Mouse (Mus musculus) CD4-positive, CD25-positive, alpha-beta regulatory T cell, adult 2 months (primary cell): ENCODE results near the gene Mrgprf.

Experiments used
- DNase-seq: peaks from one replicate; pipeline ENCODE4 v3.0.0-alpha.2; 2012; ENCODE audit warnings: low read depth, low spot score

Gene Mrgprf

DNA sequence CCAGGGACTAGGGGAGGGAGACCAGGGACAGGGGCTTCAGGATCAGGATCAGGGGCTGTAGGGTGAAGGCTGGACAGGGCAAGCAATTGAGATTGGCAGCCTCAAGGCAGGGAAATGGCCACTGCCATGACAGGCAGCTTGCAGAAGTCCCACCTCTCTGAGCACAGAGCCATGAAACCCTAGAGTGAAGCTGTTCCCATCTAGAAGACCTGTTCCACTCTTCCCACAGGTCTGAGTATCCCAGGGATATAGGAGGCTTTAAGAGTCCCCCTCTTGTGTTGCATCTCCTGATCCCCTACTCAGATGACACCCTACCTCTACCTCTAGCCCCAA lies 346 bp downstream of the Mrgprf start:
- DNase-seq: no peak

DNA sequence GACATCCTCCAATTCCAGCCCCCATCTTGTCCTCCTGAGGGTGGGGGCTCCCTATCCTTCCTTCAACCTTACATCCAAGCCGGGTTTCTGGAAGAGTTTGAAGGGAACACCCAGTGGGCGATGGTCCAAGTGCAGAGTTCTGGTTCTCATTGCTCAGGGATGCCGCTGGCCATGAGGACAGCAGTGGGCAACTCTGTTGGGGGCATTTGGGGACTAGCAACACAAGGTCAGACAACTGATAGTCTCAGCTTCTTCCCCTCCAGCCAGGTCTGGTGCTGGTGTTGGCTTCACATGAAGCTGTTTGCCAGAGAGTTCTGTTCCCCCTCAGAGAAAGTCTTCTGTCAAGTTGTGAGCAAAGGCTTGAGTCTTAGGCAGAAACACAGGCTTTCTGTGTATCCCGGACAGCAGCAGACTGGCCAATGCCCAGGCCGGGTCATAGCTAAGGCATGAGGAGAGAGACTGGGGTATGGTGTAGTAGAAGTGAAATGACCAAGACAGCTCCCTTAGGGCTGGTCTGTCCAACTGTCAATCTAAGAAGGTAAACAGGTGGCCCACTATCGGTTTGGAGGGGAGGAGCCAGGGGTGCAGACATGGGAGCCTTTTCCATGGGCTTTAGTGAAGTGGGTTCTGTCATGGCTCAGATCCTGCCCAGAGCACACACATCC lies 845 bp downstream of the Mrgprf start:
- no peak for DNase-seq

DNA sequence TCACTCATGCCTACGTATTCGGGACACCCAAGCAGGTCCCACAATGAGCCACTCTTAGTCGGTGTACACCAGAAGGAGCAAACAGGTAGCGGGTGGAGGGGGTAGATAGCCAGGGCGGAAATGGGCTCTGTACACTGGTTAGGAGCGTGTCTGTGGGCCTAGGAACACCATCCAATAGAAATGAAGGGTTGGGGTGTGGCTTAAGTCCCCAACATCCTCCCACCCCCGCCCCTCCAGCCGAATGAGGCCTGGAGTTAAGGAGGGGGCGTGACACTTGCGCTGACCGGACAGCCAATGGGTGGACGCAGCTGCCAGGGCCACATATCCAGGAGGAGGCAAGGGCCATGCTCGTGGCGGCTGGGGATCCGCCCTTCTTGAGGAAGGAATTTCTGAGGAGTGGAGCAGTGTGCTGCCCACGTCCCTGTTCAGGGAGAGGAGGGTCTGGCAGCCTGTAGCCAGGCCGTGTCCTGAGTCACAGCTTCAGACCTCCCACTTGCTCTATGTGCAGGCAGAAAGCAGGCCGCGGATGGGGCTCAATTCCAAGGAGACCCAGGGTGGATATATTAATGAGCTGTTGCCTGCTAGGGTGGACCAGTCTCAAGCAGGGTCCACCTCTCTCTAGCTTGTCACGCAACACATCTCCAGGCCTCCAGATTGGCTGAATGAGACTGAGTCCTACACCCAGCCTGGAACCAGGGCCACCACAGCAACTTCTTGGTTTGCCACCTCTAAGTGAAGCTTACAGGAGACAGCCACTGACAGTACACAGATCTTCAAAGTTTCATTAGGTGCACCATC lies 2.1 kb downstream of the Mrgprf start:
- no peak for DNase-seq

DNA sequence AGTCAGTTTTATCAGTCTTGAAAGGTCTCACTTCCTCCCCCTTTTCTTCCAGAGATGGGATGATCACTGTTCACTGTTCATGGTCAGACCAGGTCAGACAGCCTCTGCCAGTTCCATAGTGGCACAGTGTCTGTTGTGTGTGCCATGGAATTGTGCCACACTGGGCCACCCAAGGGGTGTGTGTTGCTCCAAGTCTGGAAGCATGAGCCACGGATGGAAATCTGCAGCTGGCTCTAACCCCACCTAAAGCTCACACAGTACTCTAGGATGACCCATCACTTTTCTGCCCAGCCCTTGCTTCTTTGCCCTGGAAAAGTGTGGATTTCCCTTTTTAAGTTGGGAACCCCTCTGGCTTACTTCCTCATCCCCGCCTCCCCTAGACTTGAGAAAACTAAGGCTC lies 3.5 kb downstream of the Mrgprf start:
- no peak for DNase-seq

DNA sequence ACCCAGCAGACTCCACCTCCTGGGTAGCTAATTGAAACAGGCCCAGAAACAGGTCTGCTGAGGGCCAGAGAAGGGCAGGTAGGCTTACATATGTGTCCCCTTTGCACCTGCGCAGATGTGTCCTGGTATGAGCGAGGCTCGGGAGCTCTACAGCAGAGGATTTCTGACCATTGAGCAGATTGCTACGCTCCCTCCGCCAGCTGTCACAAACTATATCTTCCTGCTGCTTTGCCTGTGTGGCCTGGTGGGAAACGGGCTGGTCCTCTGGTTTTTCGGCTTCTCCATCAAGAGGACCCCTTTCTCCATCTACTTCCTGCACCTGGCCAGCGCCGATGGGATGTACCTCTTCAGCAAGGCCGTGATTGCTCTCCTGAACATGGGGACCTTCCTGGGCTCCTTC lies 7.0 kb downstream of the Mrgprf start:
- DNase-seq: no peak

DNA sequence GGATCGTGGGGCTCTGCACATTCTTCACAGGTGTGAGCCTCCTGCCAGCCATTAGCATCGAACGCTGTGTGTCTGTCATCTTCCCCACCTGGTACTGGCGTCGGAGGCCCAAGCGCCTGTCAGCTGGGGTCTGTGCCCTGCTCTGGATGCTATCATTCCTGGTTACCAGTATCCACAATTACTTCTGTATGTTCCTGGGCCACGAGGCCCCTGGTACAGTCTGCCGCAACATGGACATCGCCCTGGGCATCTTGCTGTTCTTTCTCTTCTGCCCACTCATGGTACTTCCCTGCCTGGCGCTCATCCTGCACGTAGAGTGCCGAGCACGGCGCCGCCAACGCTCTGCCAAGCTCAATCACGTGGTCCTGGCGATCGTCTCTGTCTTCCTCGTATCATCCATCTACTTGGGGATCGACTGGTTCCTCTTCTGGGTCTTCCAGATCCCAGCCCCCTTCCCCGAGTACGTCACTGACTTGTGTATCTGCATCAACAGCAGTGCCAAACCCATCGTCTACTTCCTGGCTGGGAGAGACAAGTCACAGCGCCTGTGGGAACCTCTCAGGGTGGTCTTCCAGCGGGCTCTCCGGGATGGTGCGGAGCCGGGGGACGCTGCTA lies 7.5 kb downstream of the Mrgprf start:
- DNase-seq: no peak

DNA sequence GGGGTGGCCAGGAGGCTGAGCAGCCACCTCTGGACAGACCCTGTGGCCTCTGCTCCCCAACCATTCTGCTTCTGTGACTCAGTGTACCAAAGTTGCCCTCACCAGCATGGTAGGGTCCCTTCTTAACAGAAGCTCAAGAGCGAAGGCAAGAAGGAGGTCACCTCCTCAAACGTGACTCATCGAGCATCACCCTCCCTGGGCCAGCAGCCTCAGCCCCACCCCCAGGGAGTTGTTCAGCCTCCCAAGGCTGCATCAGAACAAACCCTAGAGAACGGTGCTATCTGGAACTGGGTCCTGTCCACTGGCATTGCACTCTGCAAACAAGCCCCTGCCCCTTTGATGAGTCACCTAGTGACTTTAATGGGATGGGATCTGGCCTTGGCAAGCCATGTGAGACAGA lies 8.2 kb downstream of the Mrgprf start:
- DNase-seq: no peak

DNA sequence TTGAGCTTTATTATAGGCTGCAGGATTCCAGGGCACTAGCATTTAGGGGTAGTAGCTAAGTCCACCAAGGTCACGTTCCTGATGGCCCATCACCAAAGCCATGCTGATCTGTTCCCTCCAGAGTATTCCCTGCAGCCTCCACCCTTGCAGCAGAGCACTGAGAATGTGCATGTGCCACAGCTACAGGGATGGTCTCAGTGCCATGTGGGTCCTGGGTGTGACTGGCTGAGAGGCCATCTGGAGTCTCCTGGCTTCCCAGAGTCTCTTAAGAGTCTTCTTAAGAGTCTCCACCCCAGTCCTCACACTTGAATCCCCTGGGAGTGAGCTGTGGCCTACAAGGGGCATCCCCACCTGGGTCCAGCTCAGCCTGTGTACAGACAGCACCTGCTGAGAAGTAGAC lies 9.2 kb downstream of the Mrgprf start:
- no peak for DNase-seq

DNA sequence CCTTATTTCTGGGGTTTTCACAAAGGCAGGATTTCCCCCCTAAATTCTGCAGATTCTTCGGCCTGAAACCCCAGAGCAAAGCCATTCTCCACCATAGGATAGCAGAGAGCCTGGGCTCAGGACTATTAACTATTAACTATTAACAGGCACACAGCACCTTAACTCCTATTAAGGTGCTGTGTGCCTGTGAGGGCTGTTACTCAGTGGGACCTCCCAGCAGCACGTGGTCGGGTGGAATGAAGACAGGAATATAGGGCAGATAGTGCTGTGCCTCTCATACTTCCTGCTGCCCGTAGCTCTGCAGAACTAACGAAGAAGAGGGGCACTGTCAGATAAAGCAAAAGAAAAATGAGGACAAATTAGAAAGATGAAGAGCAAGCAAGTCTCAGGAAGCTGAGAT lies 9.9 kb downstream of the Mrgprf start:
- DNase-seq: no peak

DNA sequence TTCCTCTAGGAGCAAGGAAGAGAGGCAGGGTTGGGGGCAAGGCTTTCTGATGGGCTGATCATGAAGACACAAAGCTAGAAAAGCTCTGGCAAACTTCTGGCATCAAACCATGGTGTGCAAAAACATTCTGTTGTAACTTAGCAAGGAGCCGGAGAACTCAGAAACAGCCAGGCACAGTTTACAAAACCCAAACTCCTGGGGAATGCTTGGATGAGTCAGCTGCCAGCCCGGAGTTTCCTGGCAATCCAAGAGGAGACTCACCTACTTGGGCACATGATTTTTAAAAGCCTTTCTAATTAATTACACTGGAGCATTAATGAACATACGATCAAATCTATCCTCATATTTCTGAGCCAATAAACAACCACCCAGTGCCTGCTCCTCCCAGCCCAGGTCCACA lies 11.5 kb downstream of the Mrgprf start:
- no peak for DNase-seq

DNA sequence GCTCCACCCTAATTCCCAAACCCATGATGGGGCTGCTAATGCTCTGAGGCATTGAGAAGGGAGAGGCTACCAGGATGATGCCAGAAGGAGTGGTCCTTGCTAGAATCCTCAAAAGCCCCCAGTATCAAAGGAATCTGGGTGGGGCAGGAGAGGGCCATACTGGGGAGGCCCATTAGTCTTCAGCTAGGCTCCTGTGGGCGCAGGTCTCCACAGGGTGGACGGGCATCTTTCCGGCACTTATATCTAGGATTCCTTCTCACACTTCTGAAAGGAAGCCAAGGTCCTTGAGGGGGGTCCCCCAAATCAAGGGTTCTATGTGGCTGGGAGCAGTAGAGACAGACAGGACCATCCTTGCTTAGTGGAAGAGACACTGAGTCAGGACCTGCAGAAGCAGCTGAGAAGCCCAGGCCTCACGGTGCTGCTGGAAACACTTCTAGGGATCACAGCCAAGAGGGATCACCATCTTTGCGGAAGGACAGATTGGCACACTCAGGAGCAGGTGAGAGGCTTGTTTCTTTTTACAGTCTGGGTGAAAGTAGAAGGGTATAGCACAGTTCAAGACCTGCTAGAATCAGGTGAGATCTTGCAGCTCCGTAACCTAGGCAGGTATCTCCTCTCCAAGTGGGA lies 14.3 kb downstream of the Mrgprf start, which contains the start of gene Mrgprd:
TSS of gene Mrgprd (plus strand) at position 51 of the 627 bp plus-strand sequence.
- DNase-seq: no peak

DNA sequence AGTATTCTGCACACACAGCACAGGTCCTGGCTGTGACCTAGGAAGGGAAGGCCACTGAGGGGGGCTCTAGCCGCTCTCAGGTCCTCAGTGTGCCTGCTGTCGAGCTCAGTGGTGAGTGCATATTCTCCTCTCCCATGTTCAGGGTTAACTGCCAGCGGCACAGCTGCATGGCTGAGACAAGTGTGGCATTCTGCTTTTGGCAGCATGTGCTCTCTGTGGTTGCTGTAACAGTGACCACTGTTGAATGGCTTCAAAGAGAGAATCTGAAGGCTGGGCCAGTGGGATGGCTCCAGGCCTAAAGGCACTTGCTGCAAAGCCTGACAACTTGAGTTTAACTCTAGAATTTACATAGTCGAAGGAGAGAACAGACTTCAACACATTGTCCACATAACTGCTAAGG lies 16.9 kb downstream of the Mrgprf start:
- DNase-seq: no peak

DNA sequence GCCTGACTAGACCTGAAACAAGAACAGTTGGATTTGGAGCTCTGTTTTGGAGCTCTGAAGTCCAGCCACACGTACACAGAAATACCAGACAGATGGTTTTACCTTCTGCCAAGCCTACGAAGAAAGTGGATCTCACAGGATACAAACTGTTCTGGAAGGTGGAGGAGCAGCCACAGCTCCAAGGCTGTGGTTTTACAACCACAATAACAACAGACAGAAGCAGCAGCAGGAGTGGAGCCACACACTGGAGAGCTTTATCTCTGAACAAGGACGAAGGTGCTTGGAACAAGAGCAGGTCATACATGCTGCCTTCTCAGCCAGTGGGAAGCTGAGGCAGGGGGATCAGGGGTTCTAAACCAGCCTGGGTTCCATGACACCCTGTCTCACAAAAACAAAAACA lies 18.9 kb downstream of the Mrgprf start:
- DNase-seq: no peak

DNA sequence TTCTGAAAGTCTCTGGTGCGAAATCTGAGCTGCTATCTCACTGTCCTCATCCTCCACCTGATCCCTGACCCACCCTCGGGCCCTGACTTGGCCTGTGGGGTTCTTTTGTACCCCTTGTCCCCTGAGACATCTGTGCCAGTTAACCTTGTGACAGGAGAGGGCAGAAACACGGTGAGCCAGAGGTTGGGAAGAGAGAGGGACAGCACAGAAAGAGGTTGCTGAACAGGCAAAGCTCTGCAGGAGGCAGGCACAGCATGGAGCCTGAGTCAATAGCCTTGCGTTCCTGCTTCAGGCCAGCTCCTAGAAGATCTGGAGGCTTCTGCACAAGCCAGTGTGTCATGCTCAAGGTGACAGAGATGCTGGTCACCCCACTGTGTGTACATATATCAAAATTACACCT lies 23.0 kb downstream of the Mrgprf start:
- DNase-seq: no peak

DNA sequence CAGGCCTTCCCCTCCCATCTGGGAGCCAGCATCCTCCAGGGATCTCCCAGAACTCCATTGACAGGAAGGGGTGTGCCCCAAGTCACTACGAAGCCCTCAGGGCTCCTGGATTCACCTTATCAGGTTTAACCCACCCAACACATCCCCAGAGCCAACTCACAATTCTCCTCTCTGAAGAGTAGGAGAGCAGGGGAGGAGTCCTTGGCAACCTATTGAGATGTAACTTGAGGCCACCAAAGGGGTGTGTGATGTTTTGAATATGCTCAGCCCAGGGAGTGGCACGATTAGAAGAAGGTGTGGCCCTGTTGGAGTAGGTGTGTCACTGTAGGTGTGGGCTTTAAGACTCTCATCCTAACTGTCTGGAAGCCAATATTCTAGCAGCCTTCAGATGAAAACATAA lies 25.1 kb downstream of the Mrgprf start:
- DNase-seq: no peak

DNA sequence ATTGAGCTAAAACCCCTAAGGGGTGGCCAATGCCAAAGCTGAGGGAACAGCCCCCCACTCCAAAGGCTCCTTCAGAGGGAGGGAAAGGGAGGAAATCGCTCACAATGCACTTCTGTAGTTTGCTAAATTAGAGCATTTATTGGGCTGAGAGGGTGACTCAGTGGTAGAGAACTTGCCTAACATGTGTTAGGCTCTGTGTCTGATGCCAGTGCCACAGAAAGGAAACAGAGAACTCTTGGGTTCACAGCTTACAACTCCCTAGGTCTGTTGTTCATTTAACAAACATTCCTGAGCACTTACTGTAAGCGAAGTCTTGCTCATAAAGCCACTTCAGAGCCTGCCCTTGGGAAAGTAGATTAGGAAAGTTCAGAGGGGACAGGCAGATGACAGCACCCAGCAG lies 29.4 kb downstream of the Mrgprf start:
- no peak for DNase-seq

DNA sequence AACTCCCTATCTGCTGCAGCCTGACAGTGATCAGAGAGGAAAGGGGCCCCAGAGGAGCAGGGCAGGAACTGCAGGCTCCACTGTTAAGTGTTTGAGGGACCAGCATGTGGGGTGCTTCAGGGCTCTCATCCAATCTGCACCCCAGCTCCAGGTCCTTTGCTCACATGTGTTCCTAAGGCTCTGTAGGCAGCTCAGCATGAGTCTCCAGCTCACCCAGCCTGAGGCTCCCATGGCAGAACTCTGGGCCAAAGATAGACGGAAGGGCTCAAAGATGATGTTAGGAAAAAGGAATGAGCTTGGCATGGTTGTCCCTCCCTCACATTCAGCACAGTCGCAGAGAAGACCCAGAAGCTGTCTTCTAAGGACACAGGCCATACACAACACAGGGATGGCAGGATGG lies 30.0 kb downstream of the Mrgprf start:
- no peak for DNase-seq

DNA sequence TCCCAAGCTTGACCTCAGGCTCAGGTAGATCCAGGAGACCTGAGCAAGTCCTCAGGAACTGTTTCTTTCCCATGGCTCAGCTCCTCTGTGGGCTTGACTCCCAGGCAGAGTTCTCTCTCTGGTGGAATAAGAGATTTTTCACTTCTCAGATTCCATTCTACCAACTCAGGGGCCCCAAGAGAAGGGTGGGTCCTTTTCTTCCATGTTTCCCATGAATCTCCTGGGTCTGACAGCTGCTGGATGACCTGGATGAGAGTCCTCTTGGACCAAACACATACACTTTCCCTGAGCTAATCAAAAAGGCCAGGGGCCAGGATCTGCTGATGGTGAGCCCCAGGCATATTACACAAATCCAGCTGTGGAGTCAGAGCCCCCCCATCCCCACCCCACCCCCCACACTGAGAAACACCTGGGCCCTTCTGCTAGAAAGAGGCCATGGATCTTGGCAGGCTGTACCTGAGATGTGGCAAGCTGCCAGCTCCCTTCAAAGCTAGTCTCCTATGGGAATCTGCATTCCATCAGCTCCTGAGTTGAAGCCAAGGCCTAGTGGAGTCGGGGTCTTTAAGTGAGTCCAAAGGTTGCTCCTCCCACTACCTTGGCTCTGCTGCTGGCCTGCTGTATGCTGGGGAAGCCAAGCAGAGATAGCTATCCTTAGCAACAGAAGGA lies 31.9 kb downstream of the Mrgprf start:
- no peak for DNase-seq

DNA sequence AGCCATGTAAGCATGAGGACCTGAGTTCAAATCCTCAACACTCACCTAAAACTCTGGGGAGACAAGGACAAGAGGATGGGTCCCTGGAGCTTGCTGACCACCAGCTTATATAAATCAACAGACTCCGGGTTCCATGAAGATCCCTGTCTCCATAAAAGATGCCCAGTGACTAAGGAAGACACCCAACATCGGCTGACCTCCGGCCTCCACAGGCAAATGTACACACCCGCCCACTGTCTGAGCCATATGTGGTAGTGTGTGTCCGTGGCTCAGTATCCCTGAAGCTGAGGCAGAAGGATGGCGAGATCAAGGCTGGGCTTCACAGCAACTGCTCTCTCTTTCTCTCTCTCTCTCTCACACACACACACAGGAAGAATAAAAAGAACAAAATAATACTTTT lies 33.3 kb downstream of the Mrgprf start:
- no peak for DNase-seq

DNA sequence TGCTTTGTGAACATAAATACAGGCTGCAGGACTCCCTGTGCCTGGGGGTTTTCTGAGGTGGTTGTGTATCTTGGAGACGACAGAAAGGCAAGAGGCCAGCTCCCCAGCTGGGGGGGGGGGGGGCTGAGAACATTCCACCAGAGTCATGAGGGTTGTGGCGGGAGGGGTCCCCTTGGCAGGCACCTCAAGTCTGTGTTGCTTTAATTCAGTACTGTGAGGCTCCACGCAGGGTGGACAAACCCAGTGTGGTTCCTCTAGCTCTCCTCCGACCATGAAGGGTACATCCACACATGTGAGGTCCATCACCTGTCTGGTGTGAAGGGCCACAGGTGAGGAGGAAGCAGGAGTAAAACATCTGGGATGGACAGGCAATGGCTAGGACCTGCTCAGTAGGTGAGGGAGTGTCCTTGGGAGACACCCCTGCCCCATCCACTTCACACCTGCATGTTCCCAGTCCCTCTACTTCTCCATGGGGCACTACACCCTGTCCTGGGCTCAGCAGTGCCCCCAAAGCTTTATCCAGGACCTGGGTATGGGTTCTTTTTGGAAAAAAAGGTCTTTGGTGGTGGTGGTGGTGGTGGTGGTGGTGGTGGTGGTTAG lies 33.9 kb downstream of the Mrgprf start:
- DNase-seq: no peak

DNA sequence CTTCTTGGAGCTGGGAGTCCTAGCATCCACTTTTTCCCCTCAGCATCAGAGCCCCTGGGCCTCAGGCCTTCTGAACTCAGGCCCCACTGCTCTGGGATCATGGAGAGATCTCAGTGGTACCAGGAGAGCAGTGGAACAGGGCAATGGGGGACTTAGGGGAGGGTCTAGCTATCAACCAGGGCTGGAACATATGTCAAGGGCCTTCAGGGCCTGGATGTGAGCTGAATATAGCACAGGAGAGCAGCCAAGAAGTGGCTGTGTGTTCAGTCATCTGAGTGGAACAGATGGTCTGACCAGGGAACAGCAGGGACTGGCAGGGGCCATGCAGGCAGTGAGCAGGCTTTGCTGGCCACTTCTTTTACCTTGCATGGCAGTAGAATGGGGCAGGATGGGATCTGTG lies 34.6 kb downstream of the Mrgprf start:
- DNase-seq: no peak
